Mouse (Mus musculus) neural tube, embryonic 12.5 days (tissue): ENCODE data around the gene Gm30191. TPM values are rescaled to one million over a fixed set of nuclear protein-coding genes. Genes with fewer than 3 reads are reported as not detected.

ENCODE experiments used
- ATAC-seq: fragments of 200-750 bp; cut with Nextera tagmentation; 2 replicates; pipeline ENCODE4 v1.8.0; 2017; ENCODE audit warnings: low read depth, mild to moderate bottlenecking, moderate TSS enrichment, moderate library complexity; ENCODE audit not compliant: low FRiP score
- H3K27ac ChIP-seq: fragments of 300-500 bp; sonication (generic); 2 replicates; pipeline ENCODE4 v1.5.1; 2016
- H3K27me3 ChIP-seq: fragments of 300-500 bp; sonication (generic); replicated peaks from 2 replicates; pipeline ENCODE4 v1.6.1; 2016; ENCODE audit warnings: mild to moderate bottlenecking
- H3K36me3 ChIP-seq: fragments of 300-500 bp; sonication (generic); 2 replicates; pipeline ENCODE4 v1.6.1; 2016; ENCODE audit warnings: mild to moderate bottlenecking
- H3K4me1 ChIP-seq: fragments of 300-500 bp; sonication (generic); 2 replicates; pipeline ENCODE4 v1.6.1; 2016
- H3K4me2 ChIP-seq: fragments of 300-500 bp; sonication (generic); replicated peaks from 2 replicates; pipeline ENCODE4 v1.6.1; 2016; ENCODE audit warnings: mild to moderate bottlenecking
- H3K4me3 ChIP-seq: fragments of 300-500 bp; sonication (generic); 2 replicates; pipeline ENCODE4 v1.5.1; 2016
- H3K9ac ChIP-seq: fragments of 300-500 bp; sonication (generic); 2 replicates; pipeline ENCODE4 v1.6.1; 2016; ENCODE audit warnings: mild to moderate bottlenecking
- H3K9me3 ChIP-seq: fragments of 300-500 bp; sonication (generic); 2 replicates; pipeline ENCODE4 v1.6.1; 2016; ENCODE audit warnings: mild to moderate bottlenecking
- WGBS: fragments of 180-500 bp; shearing (Covaris S2); methylation state at CpG from one replicate; pipeline ENCODE4 v1.1.7; 2016; 5-methylcytosine and 5-hydroxymethylcytosine counted together
- polyA plus RNA-seq: library from polyadenylated mRNA; unstranded; fragments of >200 nt; fragmentation: Nextera tagmentation; extraction: Ambion mirVana; gene quantifications from 2 replicates; pipeline ENCODE4 v1.2.1, GENCODE M21; 2016

Gene Gm30191
- polyA plus RNA-seq, 1 experiment from 2014 or later, result not detected

GRCm38 (mm10) chr4:134238686-134239085 is 8.0 kb upstream of the Gm30191 start:
- no peaks in the 10 kb centered on the region for H3K9me3 ChIP-seq
- no peak overlapping the region for H3K27ac ChIP-seq
- H3K36me3 ChIP-seq, result no peaks in the 10 kb centered on the region
- no peaks in the 10 kb centered on the region for H3K4me1 ChIP-seq
- no peak overlapping the region for H3K9ac ChIP-seq
- H3K4me2 ChIP-seq, result no peak overlapping the region
- no peak for ATAC-seq
- H3K4me3 ChIP-seq, result no peak overlapping the region
- H3K27me3 ChIP-seq, result peaks cover 25% of the 10 kb centered on the region
- WGBS, result 15% methylated on average over 10 of the region's 10 CpGs

DNA sequence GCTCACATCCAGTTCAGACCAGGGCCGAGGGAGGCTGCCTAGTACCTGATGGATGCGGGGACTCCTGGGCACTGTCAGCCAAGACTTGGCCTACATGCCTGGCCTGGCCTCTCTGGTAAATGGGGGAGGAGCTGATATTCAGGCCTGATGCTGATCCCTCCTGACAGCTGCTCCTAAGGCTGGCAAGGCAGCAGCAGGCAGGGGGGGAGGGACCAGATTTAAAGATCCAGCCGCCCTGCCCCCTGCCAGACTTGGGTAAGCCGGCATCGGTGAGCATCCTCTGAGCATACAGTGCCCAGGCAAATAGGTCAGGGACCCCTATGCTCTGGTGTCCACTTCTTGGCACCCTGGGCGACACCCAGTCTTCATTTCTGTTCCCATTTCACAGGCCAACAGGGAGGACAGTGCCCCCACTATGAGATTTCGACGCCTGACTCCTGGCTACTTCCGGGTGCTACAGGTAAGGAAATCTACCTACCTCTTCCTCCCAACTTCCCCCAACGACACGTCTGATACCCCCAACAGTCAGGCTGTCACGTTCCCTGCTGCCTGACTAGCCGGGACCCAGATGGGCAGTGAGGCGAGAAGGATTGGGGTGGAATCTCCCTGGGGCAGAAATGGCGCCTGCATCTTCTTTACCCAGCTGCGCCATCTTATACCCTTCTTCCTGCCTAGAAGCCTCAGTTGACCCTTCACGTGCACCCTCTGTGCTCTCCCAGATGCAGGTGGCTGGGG is 3.1 kb upstream of the Gm30191 start, which contains the start of gene E130218I03Rik:
Gene E130218I03Rik, plus strand, starts transcription at position 147 of the 735 bp plus-strand sequence.
- Histone ChIP-seq H3K27ac (no peak within 1 kb of the TSS), H3K9me3 (no peaks in the 10 kb centered on the region), H3K4me3 (no peak within 1 kb of the TSS; the same call in 1 of the 2 replicates), H3K4me2 (peak within 1 kb of the TSS; percentile 98), H3K9ac (peak within 1 kb of the TSS; percentile 84; the same call in 1 of the 2 replicates), H3K27me3 (peaks cover 21% of the 10 kb centered on the region), H3K36me3 (no peaks in the 10 kb centered on the region), H3K4me1 (peaks cover 24% of the 10 kb centered on the region)
- ATAC-seq, result no peak
- 93% methylated on average over 17 of the region's 17 CpGs for WGBS

DNA sequence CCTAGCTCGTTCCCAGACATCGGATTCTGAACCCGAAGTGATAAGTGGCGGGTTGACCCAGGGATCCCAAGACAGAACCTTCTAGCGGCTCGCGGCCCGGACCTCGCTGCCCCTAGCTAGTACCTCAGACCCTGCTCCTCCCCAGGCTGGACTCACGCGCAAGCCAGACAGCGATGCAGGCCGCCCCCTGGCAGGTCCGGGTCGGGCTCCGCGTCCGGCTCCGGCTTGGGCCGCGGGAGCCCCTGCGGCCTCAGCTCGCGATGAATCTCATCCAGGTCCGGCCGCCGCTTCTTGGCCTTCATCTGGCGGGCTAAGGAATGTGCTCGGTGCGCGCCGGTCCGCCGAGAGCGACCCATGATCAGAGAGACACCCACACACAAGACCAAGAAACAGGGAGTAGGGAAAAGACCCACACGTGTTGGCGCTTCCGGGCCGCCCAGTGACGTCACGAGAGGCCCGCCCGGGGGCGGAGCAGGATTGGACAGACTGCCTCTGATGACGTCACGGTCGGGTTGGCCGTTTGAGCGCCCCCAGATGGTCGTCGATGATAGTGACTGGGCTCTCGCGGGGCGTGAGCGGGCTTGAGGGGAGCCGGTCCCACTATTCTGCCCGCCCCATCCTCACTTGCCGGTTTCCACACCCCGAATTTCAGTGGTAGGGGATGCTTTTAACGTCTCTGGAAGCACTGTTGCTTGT is 1.4 kb upstream of the Gm30191 start, which contains the start of gene Zfp593:
Gene Zfp593, minus strand, starts transcription at position 445 of the 696 bp plus-strand sequence.
- Histone ChIP-seq H3K27ac (0 out of 2 replicates have a peak within 1 kb of the TSS, but pooled peaks have one; percentile 26), H3K36me3 (no peaks in the 10 kb centered on the region), H3K9ac (peak within 1 kb of the TSS; percentile 84), H3K4me3 (peak within 1 kb of the TSS; percentile 81), H3K4me2 (peak within 1 kb of the TSS; percentile 98), H3K9me3 (no peaks in the 10 kb centered on the region), H3K27me3 (peaks cover 33% of the 10 kb centered on the region), H3K4me1 (peaks cover 32% of the 10 kb centered on the region)
- ATAC-seq, result peak; percentile 71
- WGBS, result under 1% methylated on average over 60 of the region's 60 CpGs

GRCm38 (mm10) chr4:134246256-134246655 is 479 bp upstream of the Gm30191 start:
- Histone ChIP-seq H3K4me2 (peak overlapping the region; percentile 98), H3K4me3 (no peak overlapping the region), H3K9ac (no peak overlapping the region), H3K4me1 (peaks cover 42% of the 10 kb centered on the region), H3K27ac (no peak overlapping the region), H3K9me3 (no peaks in the 10 kb centered on the region), H3K27me3 (peaks cover 42% of the 10 kb centered on the region), H3K36me3 (no peaks in the 10 kb centered on the region)
- ATAC-seq, result no peak
- 29% methylated on average over 4 of the region's 4 CpGs for WGBS

DNA sequence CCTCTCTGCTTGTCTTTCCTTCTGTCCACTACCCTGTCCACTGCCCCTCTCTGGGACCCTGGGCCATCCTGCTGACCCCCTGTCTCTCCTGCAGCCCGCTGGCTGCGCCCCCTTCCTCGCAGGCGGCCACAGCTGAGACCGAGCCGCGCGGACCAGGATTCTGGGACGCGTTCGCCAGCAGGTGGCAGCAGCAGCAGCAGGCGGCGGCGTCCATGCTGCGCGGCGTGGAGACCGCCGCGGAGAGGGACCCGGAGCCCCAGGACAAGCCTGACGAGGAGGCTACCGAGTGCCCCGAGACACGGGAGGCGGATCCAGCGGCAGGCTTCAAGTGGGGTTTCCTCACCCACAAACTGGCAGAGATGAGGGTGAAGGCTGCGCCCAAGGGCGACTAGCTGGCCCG is 2.9 kb downstream of the Gm30191 start:
- H3K9me3 ChIP-seq, result no peaks in the 10 kb centered on the region
- H3K4me2 ChIP-seq, result peak overlapping the region; percentile 84
- no peak overlapping the region for H3K27ac ChIP-seq
- peaks cover 75% of the 10 kb centered on the region for H3K27me3 ChIP-seq
- no peaks in the 10 kb centered on the region for H3K36me3 ChIP-seq
- ATAC-seq, result peak; percentile 38; the same call in 1 of the 2 replicates
- peak overlapping the region; percentile 36 for H3K4me3 ChIP-seq
- under 1% methylated on average over 30 of the region's 30 CpGs for WGBS
- peak overlapping the region; percentile 44; the same call in 1 of the 2 replicates for H3K9ac ChIP-seq
- H3K4me1 ChIP-seq, result peaks cover 65% of the 10 kb centered on the region

DNA sequence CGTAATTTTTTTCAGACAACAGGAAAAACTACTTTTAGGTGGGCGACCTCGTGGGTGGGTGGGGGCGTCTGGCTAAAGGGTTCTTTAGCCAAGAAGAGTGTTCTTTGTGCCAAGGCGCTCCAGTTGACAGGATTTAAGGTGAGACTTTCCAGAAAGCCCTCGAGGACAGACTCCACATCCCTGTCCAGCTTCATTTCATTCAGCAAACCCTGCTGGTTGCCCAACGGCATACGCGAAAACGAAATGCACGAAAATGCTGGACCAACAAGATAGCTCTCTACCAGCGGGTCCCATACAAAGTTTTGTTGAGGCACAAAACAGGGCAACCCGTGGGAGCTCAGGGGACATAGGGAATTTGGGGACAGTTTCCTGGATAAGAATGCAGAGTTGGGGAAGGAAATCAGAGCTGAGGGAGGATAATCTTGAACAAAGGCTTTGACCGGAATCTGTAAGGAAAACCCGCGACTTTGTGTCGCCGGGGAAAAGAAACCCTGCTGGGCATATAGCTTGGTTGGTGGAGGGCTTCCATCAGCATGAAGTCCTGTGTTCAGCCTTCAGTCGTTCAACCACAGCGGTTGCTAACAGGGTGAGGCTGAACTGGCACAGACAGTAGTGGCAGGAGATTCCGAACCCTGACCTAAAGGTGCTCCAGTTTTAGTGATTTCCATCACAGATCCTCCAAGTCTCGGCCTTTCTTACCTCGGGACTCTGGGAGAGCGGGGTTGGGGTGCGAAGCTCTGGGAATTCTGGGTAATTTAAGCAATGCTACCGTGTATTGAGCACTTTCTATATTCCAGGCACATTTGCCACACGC is 3.6 kb downstream of the Gm30191 start:
- Histone ChIP-seq H3K4me3 (peak overlapping the region; percentile 44), H3K9ac (peak overlapping the region; percentile 57; the same call in 1 of the 2 replicates), H3K36me3 (no peaks in the 10 kb centered on the region), H3K9me3 (no peaks in the 10 kb centered on the region), H3K27ac (no peak overlapping the region), H3K4me1 (peaks cover 66% of the 10 kb centered on the region), H3K4me2 (peak overlapping the region; percentile 84), H3K27me3 (peaks cover 78% of the 10 kb centered on the region)
- 6% methylated on average over 27 of the region's 27 CpGs for WGBS
- ATAC-seq, result no peak

DNA sequence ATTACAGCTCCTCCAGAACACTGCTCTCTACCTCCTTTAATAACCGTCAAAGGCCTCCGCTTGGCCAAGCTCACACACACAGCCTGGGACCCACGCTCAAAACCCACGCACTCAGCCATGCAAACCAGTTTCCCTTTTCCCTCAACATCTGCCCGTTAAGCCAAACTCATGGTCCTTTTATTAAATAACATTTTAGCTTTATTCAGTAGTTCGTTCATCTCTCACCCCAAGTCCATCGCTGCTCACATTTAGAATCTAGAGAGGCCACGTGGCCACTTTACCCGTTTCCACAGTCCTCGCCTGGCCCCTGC is 4.2 kb downstream of the Gm30191 start:
- peak overlapping the region; percentile 57; the same call in 1 of the 2 replicates for H3K9ac ChIP-seq
- H3K27ac ChIP-seq, result no peak overlapping the region
- no peak for ATAC-seq
- WGBS, result 8% methylated on average over 10 of the region's 10 CpGs
- H3K9me3 ChIP-seq, result no peaks in the 10 kb centered on the region
- H3K36me3 ChIP-seq, result no peaks in the 10 kb centered on the region
- peak overlapping the region; percentile 44 for H3K4me3 ChIP-seq
- peaks cover 63% of the 10 kb centered on the region for H3K4me1 ChIP-seq
- H3K4me2 ChIP-seq, result peak overlapping the region; percentile 84
- peaks cover 82% of the 10 kb centered on the region for H3K27me3 ChIP-seq

DNA sequence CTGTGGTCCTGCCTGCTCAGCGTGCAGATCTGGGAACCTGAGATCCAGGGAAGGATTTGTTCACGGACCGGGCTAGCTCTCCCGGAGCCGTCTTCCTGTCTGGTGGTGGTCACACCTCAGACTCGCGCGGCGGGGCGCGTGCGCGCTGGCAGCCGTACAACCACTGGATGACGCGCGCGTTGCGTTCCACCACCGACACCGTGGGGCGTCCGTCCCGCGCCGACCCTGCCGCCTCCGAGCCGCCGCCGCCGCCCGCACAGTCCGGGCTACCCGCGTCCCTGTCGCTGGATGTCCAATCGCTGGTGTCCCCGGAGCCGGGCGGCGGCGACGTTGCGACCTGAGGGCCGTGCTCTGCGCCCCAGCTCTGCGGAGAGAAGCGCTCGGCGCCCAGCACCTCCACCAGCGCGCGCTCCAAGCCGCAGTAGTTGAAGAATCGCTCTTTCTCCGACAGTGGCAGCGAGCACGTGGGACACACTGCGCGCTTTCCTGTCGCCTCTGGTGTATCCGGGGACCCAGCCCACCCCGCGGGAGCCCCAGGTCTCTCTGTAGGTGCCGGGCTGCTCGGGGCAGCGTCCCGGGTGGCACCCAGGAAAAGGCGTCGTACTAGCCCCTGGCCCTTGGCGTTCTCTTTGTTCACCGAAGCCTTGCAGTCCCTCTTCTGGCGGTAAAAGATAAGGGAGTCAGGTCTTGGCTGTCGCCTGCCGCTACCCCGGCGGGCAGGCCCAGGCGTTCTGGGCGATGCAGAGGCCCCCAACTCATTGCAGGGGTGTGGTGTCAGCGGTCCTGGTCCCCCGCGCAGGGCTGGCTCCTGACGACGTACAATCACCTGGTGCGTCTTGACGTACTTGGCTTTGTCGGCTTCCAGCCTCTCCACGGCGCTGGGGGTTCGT is 4.8 kb downstream of the Gm30191 start:
- Histone ChIP-seq H3K36me3 (no peaks in the 10 kb centered on the region), H3K4me1 (peaks cover 64% of the 10 kb centered on the region), H3K9ac (peak overlapping the region; percentile 57), H3K27me3 (peaks cover 79% of the 10 kb centered on the region), H3K4me2 (peak overlapping the region; percentile 84), H3K27ac (peak overlapping the region; percentile 21), H3K9me3 (no peaks in the 10 kb centered on the region), H3K4me3 (peak overlapping the region; percentile 44)
- peak; percentile 38; the same call in 1 of the 2 replicates for ATAC-seq
- WGBS, result under 1% methylated on average over 91 of the region's 91 CpGs

- no peaks in the 10 kb centered on the region for H3K36me3 ChIP-seq
- peaks cover 73% of the 10 kb centered on the region for H3K4me1 ChIP-seq
- no peaks in the 10 kb centered on the region for H3K9me3 ChIP-seq
- H3K27me3 ChIP-seq, result peaks cover 71% of the 10 kb centered on the region
- ATAC-seq, result no peak
- 4% methylated on average over 22 of the region's 22 CpGs for WGBS
- H3K27ac ChIP-seq, result no peak overlapping the region
- H3K9ac ChIP-seq, result peak overlapping the region; percentile 57
- H3K4me3 ChIP-seq, result peak overlapping the region; percentile 44
- H3K4me2 ChIP-seq, result peak overlapping the region; percentile 84
Observed at GRCm38 (mm10) chr4:134252131-134252910, 5.6 kb downstream of the Gm30191 start.

DNA sequence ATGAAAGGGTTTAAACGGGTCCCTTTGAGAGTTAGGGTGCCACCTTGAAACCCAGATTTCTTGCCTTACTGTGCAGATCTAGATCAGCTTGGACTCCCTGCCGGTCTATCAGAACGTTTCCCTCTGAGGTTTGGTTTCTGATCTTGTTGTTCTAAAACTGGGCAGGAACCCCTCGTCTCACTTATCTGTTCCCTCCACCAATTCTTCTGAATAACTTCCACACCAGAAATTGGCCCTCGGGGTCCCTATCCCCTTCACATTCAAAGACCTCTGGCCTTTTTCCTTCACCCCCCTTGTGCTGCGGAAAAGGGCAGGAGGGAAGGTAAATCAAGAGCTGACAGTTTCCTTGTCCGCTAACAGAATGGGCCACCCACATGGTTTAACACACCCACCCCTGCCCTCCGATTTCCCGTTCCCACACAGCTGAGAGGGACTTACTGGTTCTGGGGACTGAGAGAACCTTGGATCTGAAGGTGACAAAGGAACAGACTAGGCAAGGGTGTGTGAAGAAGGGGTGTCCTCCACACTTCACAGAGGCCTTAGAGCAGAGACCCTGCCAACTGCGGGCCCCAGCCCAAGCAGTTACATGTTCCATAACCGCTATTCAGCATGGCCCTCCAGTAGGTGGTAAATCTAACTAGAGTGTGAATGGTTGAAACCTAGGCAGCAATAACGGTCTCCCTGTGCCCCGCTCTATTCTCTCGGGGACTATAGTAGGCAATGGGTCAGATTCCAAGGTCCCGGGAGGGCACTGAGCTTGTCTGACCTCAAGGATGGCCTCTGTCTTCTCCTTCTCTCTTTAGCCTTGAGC is 6.4 kb downstream of the Gm30191 start:
- Histone ChIP-seq H3K4me3 (peak overlapping the region; percentile 21), H3K9me3 (no peaks in the 10 kb centered on the region), H3K36me3 (no peaks in the 10 kb centered on the region), H3K27ac (no peak overlapping the region), H3K27me3 (peaks cover 67% of the 10 kb centered on the region), H3K4me1 (peaks cover 78% of the 10 kb centered on the region), H3K4me2 (peak overlapping the region; percentile 84), H3K9ac (0 out of 2 replicates have a peak overlapping the region, but pooled peaks have one; percentile 57)
- WGBS, result 1% methylated on average over 15 of the region's 15 CpGs
- ATAC-seq, result no peak
